Mouse (Mus musculus): Measurements from ENCODE around the gene Iqsec1. TPM values are rescaled to one million over a fixed set of nuclear protein-coding genes. Genes with fewer than 3 reads are reported as not detected.

Gene Iqsec1
- total and polyA plus RNA-seq, 3 experiments = 17.0 to 90.4 (median 83.5) TPM

GRCm38 (mm10) chr6:90731327-90731726 lies 257.2 kb downstream of the Iqsec1 start:
- in situ Hi-C loops (cut with MboI; ENCODE audit: low pct_ligation_motif_present, low pct_unique_long_range_greater_than_20kb, low sequenced_read_pairs) = no loop called here
- Histone ChIP-seq H3K9me3 (replicated peaks; ENCODE audit: low read length) (no peaks in the 10 kb centered on the region), H3K4me2 (ENCODE audit: insufficient read depth, low read depth, poor library complexity, severe bottlenecking) (no peak overlapping the region), H3K4me1 (ENCODE audit: control insufficient read depth in 1 of 2, insufficient read depth in 2 of 2) (peaks cover 4 to 96% of the 10 kb centered on the region in 2 experiments; a peak in 3 of 4 replicates), H3K27me3 (replicated peaks) (no peaks in the 10 kb centered on the region), H3K79me2 (replicated peaks; ENCODE audit: control insufficient read depth, extremely low read depth, insufficient read depth, poor library complexity, severe bottlenecking) (peaks cover 62% of the 10 kb centered on the region), H3K36me3 (replicated peaks in 1 of 2; ENCODE audit: control insufficient read depth in 1 of 2, insufficient read depth in 1 of 2, low read length in 1 of 2) (peaks cover 37 to 98% of the 10 kb centered on the region in 2 experiments), H3K9ac (ENCODE audit: insufficient read depth, low read depth) (no peak overlapping the region), H3K4me3 (replicated peaks in 1 of 3; ENCODE audit: low read depth in 2 of 3, low read length in 2 of 3, poor library complexity in 1 of 3) (no peak overlapping the region), H3K27ac (ENCODE audit: insufficient read depth, low read depth) (no peak overlapping the region)
- TF ChIP-seq RCOR1 (conservative IDR thresholded peaks at IDR 0.05; ENCODE audit: low read depth, low read length) (no peak), MXI1 (IDR thresholded peaks at IDR 0.05; ENCODE audit: low read depth, low read length) (no peak), ETS1 (conservative IDR thresholded peaks at IDR 0.05; ENCODE audit: low read depth, low read length) (no peak), NRF1 (IDR thresholded peaks at IDR 0.05; ENCODE audit: low read depth, low read length) (no peak), NELFE (IDR thresholded peaks at IDR 0.05; ENCODE audit: low read depth, low read length) (no peak), KAT2A (IDR thresholded peaks at IDR 0.05; ENCODE audit: insufficient replicate concordance, low read length) (no peak), USF2 (conservative IDR thresholded peaks at IDR 0.05; ENCODE audit: low read depth, low read length) (no peak), USF1 (IDR thresholded peaks at IDR 0.05; ENCODE audit: low read depth, low read length) (no peak), E2F4 (IDR thresholded peaks at IDR 0.05; ENCODE audit: insufficient replicate concordance, low read depth, low read length) (no peak), JUN (IDR thresholded peaks at IDR 0.05; ENCODE audit: insufficient read depth, low read depth, low read length) (no peak), JUND (conservative IDR thresholded peaks at IDR 0.05; ENCODE audit: low read depth, low read length) (no peak), BHLHE40 (IDR thresholded peaks at IDR 0.05; ENCODE audit: low read depth, low read length) (no peak), CHD2 (IDR thresholded peaks at IDR 0.05; ENCODE audit: low read length) (no peak)
- no peak for DNase-seq (ENCODE audit: extremely low read depth)
- dilution Hi-C loops (cut with MboI; ENCODE audit: extremely low pct_ligation_motif_present, extremely low pct_unique_long_range_greater_than_20kb, low sequenced_read_pairs) = no loop called here

GRCm38 (mm10) chr6:90729829-90730228 lies 258.7 kb downstream of the Iqsec1 start:
- H3K4me2 ChIP-seq (ENCODE audit: insufficient read depth, low read depth, poor library complexity, severe bottlenecking) = no peak overlapping the region
- H3K79me2 ChIP-seq (replicated peaks; ENCODE audit: control insufficient read depth, extremely low read depth, insufficient read depth, poor library complexity, severe bottlenecking) = peaks cover 65% of the 10 kb centered on the region
- no peak for TF ChIP-seq ZNF384 (IDR thresholded peaks at IDR 0.05; ENCODE audit: low read depth, low read length)
- no peak for TF ChIP-seq E2F4 (IDR thresholded peaks at IDR 0.05; ENCODE audit: insufficient replicate concordance, low read depth, low read length)
- TF ChIP-seq USF2 (conservative IDR thresholded peaks at IDR 0.05; ENCODE audit: low read depth, low read length) = no peak
- TF ChIP-seq ELF1 (IDR thresholded peaks at IDR 0.05; ENCODE audit: low read depth, low read length) = no peak
- TF ChIP-seq SMC3 (IDR thresholded peaks at IDR 0.05; ENCODE audit: low read depth, low read length) = no peak
- no peak for TF ChIP-seq USF1 (IDR thresholded peaks at IDR 0.05; ENCODE audit: low read depth, low read length)
- TF ChIP-seq JUN (IDR thresholded peaks at IDR 0.05; ENCODE audit: insufficient read depth, low read depth, low read length) = no peak
- no peak for TF ChIP-seq POLR2AphosphoS2 (IDR thresholded peaks at IDR 0.05; ENCODE audit: low read depth, low read length)
- peaks cover 8 to 97% of the 10 kb centered on the region in 2 experiments for H3K4me1 ChIP-seq (ENCODE audit: control insufficient read depth in 1 of 2, insufficient read depth in 2 of 2)
- H3K4me3 ChIP-seq (replicated peaks in 1 of 3; ENCODE audit: low read depth in 2 of 3, low read length in 2 of 3, poor library complexity in 1 of 3) = no peak overlapping the region
- no peak for DNase-seq (ENCODE audit: extremely low read depth)
- H3K9me3 ChIP-seq (replicated peaks; ENCODE audit: low read length) = no peaks in the 10 kb centered on the region
- no peak overlapping the region for H3K9ac ChIP-seq (ENCODE audit: insufficient read depth, low read depth)
- no peaks in the 10 kb centered on the region for H3K27me3 ChIP-seq (replicated peaks)
- in situ Hi-C loops (cut with MboI; ENCODE audit: low pct_ligation_motif_present, low pct_unique_long_range_greater_than_20kb, low sequenced_read_pairs) (loop anchor here (10.0 kb wide), 1 partner anchor 65 kb away; no protein-coding TSS in a partner anchor), dilution Hi-C loops (cut with MboI; ENCODE audit: extremely low pct_ligation_motif_present, extremely low pct_unique_long_range_greater_than_20kb, low sequenced_read_pairs) (no loop called here)
- H3K36me3 ChIP-seq (replicated peaks in 1 of 2; ENCODE audit: control insufficient read depth in 1 of 2, insufficient read depth in 1 of 2, low read length in 1 of 2) = peaks cover 27 to 97% of the 10 kb centered on the region in 2 experiments
- no peak overlapping the region for H3K27ac ChIP-seq (ENCODE audit: insufficient read depth, low read depth)
